Mouse (Mus musculus): ENCODE measurements around the gene Nckap1l.

Gene Nckap1l

DNA sequence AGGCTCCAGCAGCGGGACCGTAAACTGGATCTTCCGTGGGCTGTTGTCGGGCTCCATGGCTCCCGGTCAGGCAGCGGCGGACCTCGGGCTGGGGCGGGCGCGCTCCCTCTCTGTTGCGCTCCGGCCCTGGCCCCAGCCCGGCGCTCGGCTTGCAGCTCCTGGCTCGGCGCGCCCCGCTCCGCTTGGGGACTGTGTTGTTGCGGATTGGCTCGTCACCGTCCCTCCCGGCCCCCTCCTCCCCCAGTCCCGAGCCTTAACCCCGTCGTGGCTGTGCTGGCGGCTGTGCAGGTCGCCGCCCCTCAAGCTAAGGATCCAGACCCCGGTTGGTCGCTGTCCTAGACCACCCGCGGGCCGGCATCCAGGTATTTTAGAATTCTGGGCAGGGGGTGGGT lies 84.2 kb downstream of the Nckap1l start, which contains the start of gene Ppp1r1a:
Gene Ppp1r1a, minus strand, starts transcription at position 182 of the 392 bp plus-strand sequence.
- DNase-seq (ENCODE audit: low spot score in 2 of 2): no peak

GRCm38 (mm10) chr15:103539259-103539658 lies 85.7 kb downstream of the Nckap1l start:
- no peak for DNase-seq (ENCODE audit: low spot score in 2 of 2)

DNA sequence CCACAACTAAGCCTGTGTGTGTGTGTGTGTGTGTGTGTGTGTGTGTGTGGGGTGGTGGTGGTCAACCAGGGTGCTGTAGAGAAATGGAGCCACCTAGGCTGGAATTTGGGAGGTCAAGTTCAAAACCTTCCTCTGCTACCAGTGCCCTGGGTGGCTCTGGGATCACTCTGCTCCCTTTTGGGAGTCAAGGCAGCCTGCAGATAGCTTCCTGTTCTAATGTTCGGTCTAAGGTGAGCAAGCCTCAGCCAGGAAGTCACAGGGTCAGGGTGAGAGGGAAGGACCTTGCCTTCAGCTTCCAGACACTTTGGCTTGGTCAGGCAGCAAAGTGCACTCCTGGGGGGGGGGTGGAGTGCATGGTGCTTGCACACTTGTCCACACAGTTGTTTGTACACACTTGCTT lies 87.1 kb downstream of the Nckap1l start:
- DNase-seq (ENCODE audit: low spot score in 2 of 2): no peak

- no peak for DNase-seq (ENCODE audit: low spot score in 2 of 2)
Observed at GRCm38 (mm10) chr15:103542526-103542925, 88.9 kb downstream of the Nckap1l start.

DNA sequence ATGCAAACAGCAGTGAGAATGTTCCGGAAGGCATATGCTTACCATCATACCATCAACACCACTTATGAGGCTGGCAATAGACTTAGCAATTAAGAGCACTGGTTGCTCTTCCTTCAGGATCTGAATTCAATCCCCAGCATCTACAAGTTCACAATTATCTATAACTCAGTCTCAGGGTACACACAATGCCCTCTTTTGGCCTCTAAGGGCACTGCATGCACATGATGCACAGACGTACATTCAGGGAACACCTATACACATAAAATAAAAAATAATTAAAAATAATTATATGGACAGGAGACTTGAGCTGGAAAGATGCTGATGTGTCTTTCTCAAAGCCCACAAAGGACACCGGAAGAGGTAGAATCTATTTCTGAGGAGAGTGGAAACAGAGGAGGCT lies 94.4 kb downstream of the Nckap1l start:
- no peak for DNase-seq (ENCODE audit: low spot score in 2 of 2)

Data from natural killer cell, adult 2 months (primary cell).